Mouse (Mus musculus): ENCODE data around the gene Slc16a14. TPM values are rescaled to one million over a fixed set of nuclear protein-coding genes. Genes with fewer than 3 reads are reported as not detected.
A peak's percentile ranks its signal among the peaks of the same experiment; 100 is the strongest.

The Slc16a14 gene
- polyA plus RNA-seq, 1 experiment from 2014 or later = 0.33 TPM

DNA sequence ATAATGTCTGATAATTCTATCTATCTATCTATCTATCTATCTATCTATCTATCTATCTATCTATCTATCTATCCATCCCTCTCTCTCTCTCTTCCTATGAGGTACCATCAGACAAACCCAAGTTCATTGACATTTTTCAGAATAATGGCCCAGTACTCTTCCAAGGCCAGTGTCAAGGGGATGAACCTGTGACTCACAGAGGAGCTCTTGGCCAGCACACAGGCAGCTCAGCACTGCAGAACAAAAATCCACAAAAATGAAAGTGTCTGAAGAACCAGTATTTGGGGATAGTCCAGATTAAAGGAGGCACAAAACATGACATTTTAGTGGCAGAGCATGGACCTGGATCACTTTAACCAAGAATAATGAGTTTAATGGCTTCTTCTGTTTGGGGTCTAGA, 7.7 kb upstream of the Slc16a14 start:
- H3K27me3 ChIP-seq (ENCODE audit: control insufficient read depth, insufficient read depth, low read depth, low read length) = no peaks in the 10 kb centered on the region
- H3K4me2 ChIP-seq (ENCODE audit: low read depth, low read length) = no peak overlapping the region
- H3K9ac ChIP-seq (ENCODE audit: low read length) = no peak overlapping the region
- no peaks in the 10 kb centered on the region for H3K36me3 ChIP-seq (ENCODE audit: control insufficient read depth, insufficient read depth, low read length)
- H3K27ac ChIP-seq (ENCODE audit: low read length) = no peak overlapping the region
- no peaks in the 10 kb centered on the region; the same call in 1 of the 2 replicates for H3K9me3 ChIP-seq (ENCODE audit: control insufficient read depth, low read length)
- ATAC-seq (ENCODE audit: low read depth) = no peak
- H3K4me1 ChIP-seq (replicated peaks; ENCODE audit: control insufficient read depth, insufficient read depth, low read length) = no peaks in the 10 kb centered on the region
- no peak overlapping the region for H3K4me3 ChIP-seq (ENCODE audit: low read length)

DNA sequence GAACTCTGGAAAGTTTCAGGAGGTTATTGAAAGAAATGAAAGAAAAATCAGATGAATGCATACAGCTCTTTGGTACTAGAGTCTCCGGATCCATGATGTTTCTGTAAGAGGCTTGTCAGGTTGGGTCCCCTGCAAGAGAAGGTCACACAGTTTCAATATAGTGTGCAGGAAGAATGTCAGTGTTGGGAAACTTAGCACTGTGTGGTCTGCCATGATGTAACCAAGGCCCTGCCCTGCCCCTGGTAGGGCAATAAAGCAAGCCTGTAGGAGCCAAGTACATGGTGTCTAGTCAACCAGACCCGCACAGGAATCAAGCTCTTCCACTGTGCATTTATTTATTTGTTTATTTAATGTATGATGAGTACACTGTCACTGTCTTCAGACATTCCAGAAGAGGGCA, 5.4 kb upstream of the Slc16a14 start:
- Histone ChIP-seq H3K9me3 (ENCODE audit: control insufficient read depth, low read length) (no peaks in the 10 kb centered on the region; the same call in 1 of the 2 replicates), H3K4me2 (ENCODE audit: low read depth, low read length) (no peak overlapping the region), H3K27me3 (ENCODE audit: control insufficient read depth, insufficient read depth, low read depth, low read length) (no peaks in the 10 kb centered on the region), H3K4me3 (ENCODE audit: low read length) (no peak overlapping the region), H3K27ac (ENCODE audit: low read length) (no peak overlapping the region), H3K36me3 (ENCODE audit: control insufficient read depth, insufficient read depth, low read length) (no peaks in the 10 kb centered on the region), H3K4me1 (replicated peaks; ENCODE audit: control insufficient read depth, insufficient read depth, low read length) (no peaks in the 10 kb centered on the region), H3K9ac (ENCODE audit: low read length) (no peak overlapping the region)
- ATAC-seq (ENCODE audit: low read depth) = no peak
- WGBS = 76% methylated on average over 2 of the region's 2 CpGs

DNA sequence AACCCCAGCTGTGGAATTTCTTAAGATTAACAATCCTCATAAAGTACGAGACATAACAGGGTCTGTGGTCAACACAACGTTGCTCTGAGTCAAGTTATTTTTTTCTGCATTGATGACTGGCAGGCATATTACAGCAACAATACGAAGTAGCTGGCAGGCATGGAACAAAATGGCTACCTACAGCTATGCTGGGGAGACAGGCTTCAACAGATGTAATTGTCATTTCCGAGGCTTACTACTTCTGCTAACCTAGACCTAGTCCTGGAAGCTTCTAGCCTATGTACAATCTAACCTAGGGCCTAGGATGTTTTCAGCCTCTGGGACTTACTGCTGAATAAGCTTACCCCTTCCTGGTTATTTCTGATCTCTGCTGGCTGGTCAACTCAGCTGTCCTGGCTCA, 4.5 kb upstream of the Slc16a14 start:
- H3K4me3 ChIP-seq (ENCODE audit: low read length) = no peak overlapping the region
- H3K27ac ChIP-seq (ENCODE audit: low read length) = no peak overlapping the region
- peaks cover 5% of the 10 kb centered on the region; the same call in 1 of the 2 replicates for H3K4me1 ChIP-seq (replicated peaks; ENCODE audit: control insufficient read depth, insufficient read depth, low read length)
- no peak overlapping the region for H3K4me2 ChIP-seq (ENCODE audit: low read depth, low read length)
- H3K27me3 ChIP-seq (ENCODE audit: control insufficient read depth, insufficient read depth, low read depth, low read length) = peaks cover 5% of the 10 kb centered on the region
- no peaks in the 10 kb centered on the region; the same call in 1 of the 2 replicates for H3K9me3 ChIP-seq (ENCODE audit: control insufficient read depth, low read length)
- no peak for ATAC-seq (ENCODE audit: low read depth)
- H3K36me3 ChIP-seq (ENCODE audit: control insufficient read depth, insufficient read depth, low read length) = no peaks in the 10 kb centered on the region
- H3K9ac ChIP-seq (ENCODE audit: low read length) = no peak overlapping the region
- WGBS = 74% methylated on average over 4 of the region's 4 CpGs

DNA sequence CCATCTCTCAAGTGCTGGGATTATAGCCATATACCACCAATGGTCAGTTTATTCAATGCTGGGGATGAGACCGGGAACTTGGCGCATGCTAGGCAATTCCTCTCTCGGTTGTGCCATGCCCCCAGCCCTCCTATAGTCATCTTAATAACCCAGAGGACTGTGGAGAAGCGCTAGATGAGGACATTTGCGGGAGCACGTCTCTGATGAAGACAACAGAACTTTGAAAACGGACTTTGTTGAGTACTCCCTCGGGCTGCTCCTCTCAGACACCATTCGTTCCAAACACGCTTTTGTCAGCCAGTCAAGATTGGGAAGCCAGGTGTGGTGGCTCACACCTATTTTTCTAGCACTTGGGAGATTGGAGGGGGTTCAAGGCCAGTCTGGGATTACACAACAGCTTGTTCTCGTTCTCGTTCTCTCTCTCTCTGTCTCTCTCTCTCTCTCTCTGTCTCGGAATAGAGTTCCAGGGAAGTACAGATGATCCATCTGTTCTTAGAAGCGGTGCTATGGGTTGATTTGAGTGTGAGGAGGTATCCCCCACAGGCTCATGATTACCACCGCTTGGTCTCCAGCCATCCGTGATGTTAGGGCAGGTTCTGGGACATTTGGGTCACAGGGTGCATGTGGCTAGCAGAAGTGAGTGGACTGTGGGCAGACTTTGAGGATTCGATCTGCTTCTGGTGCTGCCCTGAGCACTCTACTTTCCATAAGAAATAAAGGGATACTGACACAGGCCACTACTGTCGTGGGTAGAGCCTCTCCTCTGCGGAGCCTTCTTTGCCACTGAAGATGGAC, 2.0 kb upstream of the Slc16a14 start:
- 79% methylated on average over 19 of the region's 19 CpGs for WGBS
- ATAC-seq (ENCODE audit: low read depth) = no peak
- H3K27me3 ChIP-seq (ENCODE audit: control insufficient read depth, insufficient read depth, low read depth, low read length) = peaks cover 21% of the 10 kb centered on the region
- H3K4me2 ChIP-seq (ENCODE audit: low read depth, low read length) = no peak overlapping the region
- H3K36me3 ChIP-seq (ENCODE audit: control insufficient read depth, insufficient read depth, low read length) = no peaks in the 10 kb centered on the region
- H3K9ac ChIP-seq (ENCODE audit: low read length) = no peak overlapping the region
- H3K9me3 ChIP-seq (ENCODE audit: control insufficient read depth, low read length) = no peaks in the 10 kb centered on the region; the same call in 1 of the 2 replicates
- H3K27ac ChIP-seq (ENCODE audit: low read length) = no peak overlapping the region
- no peak overlapping the region for H3K4me3 ChIP-seq (ENCODE audit: low read length)
- peaks cover 8% of the 10 kb centered on the region; the same call in 1 of the 2 replicates for H3K4me1 ChIP-seq (replicated peaks; ENCODE audit: control insufficient read depth, insufficient read depth, low read length)

DNA sequence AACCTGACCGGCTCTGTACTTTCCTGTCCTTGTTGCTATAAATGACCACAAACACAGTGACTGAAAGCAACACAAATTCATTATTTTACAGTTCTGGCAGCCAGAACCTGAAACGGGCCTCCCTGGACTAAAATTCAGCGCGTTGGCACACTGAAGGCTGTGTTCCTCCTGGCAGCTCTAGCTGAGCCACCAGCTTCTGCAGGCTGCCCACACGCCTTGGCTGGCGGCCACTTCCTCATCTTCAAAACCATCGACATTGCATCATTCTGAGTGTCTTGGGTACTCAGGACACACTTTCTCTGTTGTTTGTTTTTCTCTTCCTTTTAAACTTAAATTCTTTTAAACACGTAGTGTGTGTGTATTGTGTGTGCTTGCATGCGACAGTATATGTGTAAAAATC, 734 bp upstream of the Slc16a14 start:
- 44% methylated on average over 9 of the region's 9 CpGs for WGBS
- peaks cover 8% of the 10 kb centered on the region; the same call in 1 of the 2 replicates for H3K4me1 ChIP-seq (replicated peaks; ENCODE audit: control insufficient read depth, insufficient read depth, low read length)
- H3K36me3 ChIP-seq (ENCODE audit: control insufficient read depth, insufficient read depth, low read length) = no peaks in the 10 kb centered on the region
- no peaks in the 10 kb centered on the region for H3K9me3 ChIP-seq (ENCODE audit: control insufficient read depth, low read length)
- no peak overlapping the region for H3K4me2 ChIP-seq (ENCODE audit: low read depth, low read length)
- no peak overlapping the region for H3K27ac ChIP-seq (ENCODE audit: low read length)
- H3K4me3 ChIP-seq (ENCODE audit: low read length) = no peak overlapping the region
- H3K27me3 ChIP-seq (ENCODE audit: control insufficient read depth, insufficient read depth, low read depth, low read length) = peaks cover 21% of the 10 kb centered on the region
- no peak overlapping the region for H3K9ac ChIP-seq (ENCODE audit: low read length)
- no peak for ATAC-seq (ENCODE audit: low read depth)

DNA sequence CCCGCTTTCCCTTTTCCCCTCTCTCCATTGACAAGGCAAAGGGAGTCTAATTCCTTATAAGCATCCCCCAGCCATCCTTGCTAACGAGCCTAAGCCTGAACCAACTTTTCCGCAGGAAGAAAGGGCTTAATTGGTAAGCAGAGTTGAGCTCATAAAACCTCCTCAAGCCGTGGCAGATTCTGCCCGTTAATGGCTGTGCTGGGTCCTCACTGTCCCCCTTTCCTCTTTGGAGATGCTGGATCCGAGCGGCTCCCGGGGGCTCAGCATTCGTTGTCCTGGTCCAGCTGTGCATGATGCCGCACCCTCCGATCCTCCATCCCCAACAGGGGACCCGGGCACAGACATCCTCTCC, 807 bp downstream of the Slc16a14 start:
- peaks cover 8% of the 10 kb centered on the region; the same call in 1 of the 2 replicates for H3K4me1 ChIP-seq (replicated peaks; ENCODE audit: control insufficient read depth, insufficient read depth, low read length)
- peaks cover 21% of the 10 kb centered on the region for H3K27me3 ChIP-seq (ENCODE audit: control insufficient read depth, insufficient read depth, low read depth, low read length)
- H3K4me3 ChIP-seq (ENCODE audit: low read length) = peak overlapping the region; percentile 50
- no peaks in the 10 kb centered on the region for H3K36me3 ChIP-seq (ENCODE audit: control insufficient read depth, insufficient read depth, low read length)
- H3K4me2 ChIP-seq (ENCODE audit: low read depth, low read length) = peak overlapping the region; percentile 80
- H3K9me3 ChIP-seq (ENCODE audit: control insufficient read depth, low read length) = no peaks in the 10 kb centered on the region
- 2% methylated on average over 12 of the region's 12 CpGs for WGBS
- H3K9ac ChIP-seq (ENCODE audit: low read length) = peak overlapping the region; percentile 34
- no peak overlapping the region for H3K27ac ChIP-seq (ENCODE audit: low read length)
- no peak for ATAC-seq (ENCODE audit: low read depth)

DNA sequence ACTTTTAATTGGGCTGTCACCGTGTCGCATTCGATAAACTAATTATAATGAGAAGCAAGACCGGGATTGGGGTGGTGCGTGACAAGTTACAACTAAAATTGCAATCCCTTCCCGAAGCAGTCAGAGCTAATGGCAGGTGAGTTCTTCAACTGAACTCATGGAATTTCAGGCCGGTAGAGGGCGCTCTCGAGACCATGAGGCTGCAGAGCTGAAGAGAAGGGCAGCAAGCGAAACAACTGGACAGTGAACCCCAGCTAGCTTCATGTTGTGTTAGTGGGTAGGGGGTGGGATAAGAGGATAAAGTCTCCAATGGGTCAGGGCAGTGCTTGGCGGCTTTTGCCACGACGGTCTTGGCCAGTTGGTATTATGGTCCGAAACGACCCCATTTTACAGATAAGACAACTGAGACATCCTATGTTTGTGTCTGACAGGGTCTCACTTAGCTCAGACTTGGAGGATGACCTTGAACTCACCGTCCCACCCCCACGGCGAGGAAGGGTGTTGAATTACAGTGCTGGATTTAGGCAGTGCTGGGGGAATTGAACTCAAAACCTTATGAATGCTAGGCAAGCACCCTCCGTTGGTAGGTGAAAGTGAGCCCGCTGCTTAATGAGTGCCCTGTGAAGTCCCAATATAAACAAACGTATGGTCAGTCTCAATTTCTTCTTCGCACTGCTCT, 1.3 kb downstream of the Slc16a14 start:
- Histone ChIP-seq H3K4me1 (replicated peaks; ENCODE audit: control insufficient read depth, insufficient read depth, low read length) (peaks cover 8% of the 10 kb centered on the region; the same call in 1 of the 2 replicates), H3K27me3 (ENCODE audit: control insufficient read depth, insufficient read depth, low read depth, low read length) (peaks cover 21% of the 10 kb centered on the region), H3K4me2 (ENCODE audit: low read depth, low read length) (peak overlapping the region; percentile 80), H3K9ac (ENCODE audit: low read length) (no peak overlapping the region), H3K36me3 (ENCODE audit: control insufficient read depth, insufficient read depth, low read length) (no peaks in the 10 kb centered on the region), H3K27ac (ENCODE audit: low read length) (no peak overlapping the region), H3K9me3 (ENCODE audit: control insufficient read depth, low read length) (no peaks in the 10 kb centered on the region), H3K4me3 (ENCODE audit: low read length) (peak overlapping the region; percentile 50)
- peak; percentile 26; the same call in 1 of the 2 replicates for ATAC-seq (ENCODE audit: low read depth)
- 13% methylated on average over 22 of the region's 22 CpGs for WGBS

DNA sequence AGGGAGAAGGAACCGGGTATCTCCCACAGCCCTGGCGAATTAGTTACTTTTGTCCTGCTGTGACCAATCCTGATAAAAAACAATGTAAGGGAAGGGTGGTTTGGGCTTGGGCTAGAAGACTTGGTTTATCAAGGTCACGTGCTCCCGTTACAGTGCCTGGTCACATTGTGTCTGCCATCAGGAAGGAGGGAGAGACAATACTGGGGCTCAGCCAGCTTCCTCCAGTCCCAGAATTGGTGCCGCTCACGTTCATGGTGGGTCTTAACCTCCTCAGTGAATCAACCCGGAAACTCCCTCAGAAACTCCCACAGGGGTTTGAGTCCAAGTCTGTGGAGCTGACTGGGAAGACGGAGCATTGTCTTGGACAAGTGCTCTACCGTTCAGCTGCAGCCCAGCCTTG, 9.3 kb downstream of the Slc16a14 start:
- Histone ChIP-seq H3K9me3 (ENCODE audit: control insufficient read depth, low read length) (no peaks in the 10 kb centered on the region), H3K36me3 (ENCODE audit: control insufficient read depth, insufficient read depth, low read length) (no peaks in the 10 kb centered on the region), H3K4me2 (ENCODE audit: low read depth, low read length) (no peak overlapping the region), H3K27me3 (ENCODE audit: control insufficient read depth, insufficient read depth, low read depth, low read length) (no peaks in the 10 kb centered on the region), H3K27ac (ENCODE audit: low read length) (no peak overlapping the region), H3K4me3 (ENCODE audit: low read length) (no peak overlapping the region), H3K9ac (ENCODE audit: low read length) (no peak overlapping the region), H3K4me1 (replicated peaks; ENCODE audit: control insufficient read depth, insufficient read depth, low read length) (no peaks in the 10 kb centered on the region)
- 65% methylated on average over 9 of the region's 9 CpGs for WGBS
- ATAC-seq (ENCODE audit: low read depth) = no peak

DNA sequence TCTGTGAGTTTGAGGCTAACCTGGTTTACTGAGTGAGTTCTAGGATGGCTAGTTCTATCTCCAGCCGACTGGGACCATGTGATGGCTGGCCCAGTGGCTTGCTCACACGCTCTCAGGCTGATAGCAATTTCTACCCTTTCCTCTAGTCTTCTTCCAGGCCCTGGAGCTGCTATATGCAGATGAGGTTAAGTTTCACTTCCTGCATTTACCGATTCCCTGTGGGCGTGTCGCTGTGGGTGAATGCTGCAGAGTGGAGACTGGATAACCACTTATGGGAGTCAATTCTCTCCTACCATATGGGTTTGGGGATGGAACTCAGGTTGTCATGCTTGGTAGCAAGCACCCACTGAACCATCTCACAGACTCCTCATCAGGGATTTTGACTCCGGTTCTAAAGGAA, 10.8 kb downstream of the Slc16a14 start:
- no peaks in the 10 kb centered on the region for H3K4me1 ChIP-seq (replicated peaks; ENCODE audit: control insufficient read depth, insufficient read depth, low read length)
- H3K36me3 ChIP-seq (ENCODE audit: control insufficient read depth, insufficient read depth, low read length) = no peaks in the 10 kb centered on the region
- H3K9me3 ChIP-seq (ENCODE audit: control insufficient read depth, low read length) = no peaks in the 10 kb centered on the region
- H3K4me2 ChIP-seq (ENCODE audit: low read depth, low read length) = no peak overlapping the region
- H3K27ac ChIP-seq (ENCODE audit: low read length) = no peak overlapping the region
- no peak for ATAC-seq (ENCODE audit: low read depth)
- whole genome bisulfite sequencing = 63% methylated on average over 6 of the region's 6 CpGs
- no peak overlapping the region for H3K4me3 ChIP-seq (ENCODE audit: low read length)
- H3K9ac ChIP-seq (ENCODE audit: low read length) = no peak overlapping the region
- no peaks in the 10 kb centered on the region for H3K27me3 ChIP-seq (ENCODE audit: control insufficient read depth, insufficient read depth, low read depth, low read length)

Data from lung, embryonic 16.5 days (tissue).